Mouse (Mus musculus) right cerebral cortex, postnatal 25 days (tissue): Measurements from ENCODE around the gene Tbccd1.
A peak's percentile ranks its signal among the peaks of the same experiment; 100 is the strongest.

Source experiments
- DNase-seq: peaks from one replicate; pipeline ENCODE4 v3.0.0; 2022

Tbccd1 gene

DNA sequence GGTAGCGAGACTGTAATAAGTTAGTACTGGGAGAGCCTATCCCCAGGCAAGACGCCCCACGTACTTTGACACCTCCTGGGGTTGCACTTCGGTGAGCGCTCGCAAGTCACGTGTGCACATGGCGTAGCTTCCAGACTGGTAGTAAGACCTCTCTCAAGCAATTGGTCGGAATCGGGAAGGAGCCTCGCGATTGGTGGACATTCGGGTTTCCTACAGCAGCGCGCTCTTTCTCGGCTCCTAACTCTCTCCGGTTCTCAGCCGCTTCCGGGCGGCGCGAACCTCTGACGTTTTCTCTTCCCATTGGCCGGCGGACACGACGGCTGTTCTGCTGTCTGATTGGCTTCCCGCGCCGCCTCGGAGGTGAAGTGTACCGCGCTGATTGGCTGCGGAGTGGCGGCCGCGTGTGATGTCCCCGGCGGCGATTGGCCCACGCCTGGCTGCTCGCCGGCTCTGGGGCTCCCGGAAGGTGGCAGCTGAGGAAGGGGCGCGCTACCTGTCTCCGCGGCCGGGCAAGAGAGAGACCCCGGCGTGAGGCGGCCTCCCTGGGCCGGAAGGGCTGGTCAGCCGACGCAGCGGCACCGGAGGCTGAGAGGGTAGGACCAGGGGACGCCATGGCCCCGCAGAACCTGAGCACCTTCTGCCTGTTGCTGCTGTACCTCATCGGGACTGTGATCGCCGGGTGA is at the start of gene Tbccd1, which contains the start of gene Dnajb11:
TSS of gene Tbccd1 (minus strand) at position 239 of the 683 bp plus-strand sequence.
TSS of gene Dnajb11 (plus strand) at position 415 of the 683 bp plus-strand sequence.
- DNase-seq = peak; percentile 100

- DNase-seq = no peak
Measured at GRCm38 (mm10) chr16:22901326-22901725, 43.9 kb upstream of the Tbccd1 start.

- no peak for DNase-seq
Measured at GRCm38 (mm10) chr16:22899866-22900570, 42.5 kb upstream of the Tbccd1 start.

DNA sequence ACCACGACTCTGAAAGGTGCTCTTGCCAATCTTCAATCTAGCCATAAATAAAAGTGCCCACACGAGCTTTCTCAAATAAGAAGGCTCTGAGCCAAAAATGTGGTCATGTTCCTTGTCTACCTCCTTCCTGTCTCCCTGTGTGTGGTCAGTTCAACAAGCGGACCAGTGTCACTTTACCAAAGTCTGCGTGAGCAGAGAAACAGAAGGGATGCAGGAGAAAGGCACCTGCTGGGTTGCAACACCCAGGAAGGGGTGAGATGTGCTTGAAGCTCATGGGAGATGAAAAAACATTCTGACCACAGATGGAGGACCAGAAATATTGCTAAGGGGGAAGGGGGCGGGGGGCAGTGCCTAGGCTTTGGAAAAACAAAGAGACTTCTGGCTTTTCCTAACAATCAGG is 41.9 kb upstream of the Tbccd1 start:
- DNase-seq = no peak

DNA sequence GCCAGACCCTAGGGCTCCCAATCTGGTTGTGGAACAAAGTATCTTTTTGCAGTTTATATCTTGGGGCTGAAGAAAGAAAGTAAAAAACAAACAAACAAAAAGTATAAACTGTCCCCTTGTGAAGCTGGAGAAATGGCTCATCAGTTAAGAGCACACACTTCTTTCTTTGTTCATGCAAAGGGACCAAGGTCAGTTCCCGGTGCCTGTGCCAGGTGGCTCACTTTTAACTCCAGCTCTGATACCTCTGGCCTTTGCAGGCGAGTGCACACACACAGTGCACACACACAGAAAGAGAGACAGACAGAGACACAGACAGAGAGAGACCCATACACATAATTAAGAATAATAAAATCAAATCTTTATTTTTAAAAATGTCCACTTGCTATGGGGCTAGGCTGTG is 39.1 kb upstream of the Tbccd1 start:
- DNase-seq = no peak

- no peak for DNase-seq
Measured at GRCm38 (mm10) chr16:22894095-22894494, 36.6 kb upstream of the Tbccd1 start.

DNA sequence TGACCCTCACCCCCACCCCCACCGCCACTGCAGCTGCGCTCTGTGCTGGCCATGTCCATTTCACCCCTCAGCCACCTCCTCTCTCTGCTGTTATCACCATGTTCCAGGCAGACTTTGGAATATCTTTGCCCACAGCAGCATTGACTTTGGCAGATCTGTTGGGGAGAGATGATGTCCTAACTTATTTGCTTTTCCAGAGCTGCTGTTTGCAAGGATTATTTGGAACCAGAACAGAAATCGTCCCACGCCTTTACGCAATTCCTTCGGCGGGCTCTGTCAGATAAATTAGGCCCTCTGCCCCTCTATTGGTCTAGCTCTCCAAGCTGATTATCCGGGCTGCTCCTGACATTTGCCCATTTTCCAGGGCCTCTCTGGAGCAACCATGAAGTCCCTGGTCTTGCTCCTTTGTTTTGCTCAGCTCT is 34.3 kb upstream of the Tbccd1 start:
- DNase-seq = no peak

GRCm38 (mm10) chr16:22890683-22891510 is 33.4 kb upstream of the Tbccd1 start, which contains the start of gene Ahsg:
Gene Ahsg, plus strand, starts transcription at chr16:22891277.
- DNase-seq = no peak

DNA sequence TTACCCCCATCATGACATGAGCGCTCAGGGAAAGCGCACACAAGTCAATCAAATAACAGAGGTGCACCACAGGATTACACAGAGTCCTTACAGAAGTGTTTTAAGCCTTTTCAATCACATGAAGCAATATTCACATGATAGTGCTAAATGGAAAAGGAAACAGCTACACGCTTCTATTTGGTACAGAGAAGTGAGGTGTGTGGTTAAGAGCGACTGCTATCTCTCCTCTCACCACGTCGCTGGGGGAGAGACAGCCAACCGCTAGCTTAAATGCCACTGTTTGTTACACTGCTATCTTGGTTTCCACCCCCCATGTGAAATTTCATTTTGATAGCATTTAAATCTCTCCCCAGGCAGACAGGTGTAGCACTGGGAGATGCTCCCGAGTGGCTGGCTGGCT is 32.2 kb upstream of the Tbccd1 start:
- no peak for DNase-seq

DNA sequence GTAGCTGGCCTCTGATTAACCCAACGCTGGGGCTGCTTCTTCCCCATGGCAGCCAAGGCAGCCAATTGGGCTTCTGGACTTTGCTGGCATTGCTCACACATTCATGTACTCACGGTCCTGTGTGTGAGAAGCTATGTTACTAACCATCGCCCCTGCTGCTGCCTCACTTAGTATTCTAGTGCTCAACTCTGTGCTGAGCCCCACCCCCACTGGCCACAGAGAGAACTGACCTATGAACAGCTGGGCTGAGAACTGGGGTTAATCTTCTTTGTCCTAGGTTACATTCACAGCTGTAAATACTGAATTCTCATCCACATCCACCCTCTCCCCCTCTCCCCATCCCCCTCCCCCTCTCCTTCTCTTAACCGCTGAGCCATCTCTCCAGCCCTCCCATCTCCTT is 31.4 kb upstream of the Tbccd1 start:
- DNase-seq = no peak

GRCm38 (mm10) chr16:22886726-22887125 is 29.3 kb upstream of the Tbccd1 start:
- no peak for DNase-seq

- no peak for DNase-seq
Measured at GRCm38 (mm10) chr16:22885356-22885755, 27.9 kb upstream of the Tbccd1 start.

DNA sequence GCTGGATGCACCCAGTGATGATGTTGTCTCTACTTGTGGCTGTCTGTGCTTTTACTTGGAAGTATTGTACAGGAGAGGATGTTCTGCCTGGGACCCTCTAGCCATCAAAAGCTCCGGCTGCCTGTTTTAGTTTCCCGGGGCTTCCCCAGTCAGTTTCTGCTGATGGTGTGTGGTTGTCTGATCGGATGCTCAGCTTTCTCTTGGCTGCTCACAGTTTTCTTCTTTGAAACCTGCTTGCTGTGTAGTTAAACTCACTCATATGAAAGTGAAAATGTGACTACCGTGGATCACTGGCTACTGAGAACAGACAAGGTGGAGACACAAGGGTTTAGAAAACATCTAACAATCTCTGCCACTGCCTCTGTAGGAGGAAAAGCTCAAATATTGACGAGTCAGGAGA is 26.0 kb upstream of the Tbccd1 start:
- no peak for DNase-seq

GRCm38 (mm10) chr16:22881487-22881886 is 24.0 kb upstream of the Tbccd1 start:
- no peak for DNase-seq

- no peak for DNase-seq
Measured at GRCm38 (mm10) chr16:22880900-22881299, 23.4 kb upstream of the Tbccd1 start.

- DNase-seq = no peak
Measured at GRCm38 (mm10) chr16:22879945-22880595, 22.6 kb upstream of the Tbccd1 start.

DNA sequence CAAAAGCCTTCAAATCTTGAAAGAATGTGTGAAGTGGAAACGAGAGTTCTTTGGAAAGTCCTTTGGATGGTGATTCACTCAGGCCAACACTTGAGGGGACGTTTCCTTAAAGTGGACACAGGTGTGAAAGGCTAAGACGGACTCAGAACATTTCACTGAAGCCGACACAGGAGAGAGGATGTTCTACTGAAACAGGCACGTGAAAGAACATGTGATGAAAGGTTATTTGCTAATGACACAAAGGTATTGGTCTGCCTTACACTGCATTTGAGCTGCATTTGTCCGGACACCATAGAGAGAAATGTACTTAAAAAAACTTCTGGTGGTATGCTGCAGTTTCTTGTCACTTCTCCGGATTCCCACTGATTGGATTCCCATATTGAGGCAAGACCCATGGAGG is 21.2 kb upstream of the Tbccd1 start:
- DNase-seq = no peak

GRCm38 (mm10) chr16:22877660-22878390 is 20.4 kb upstream of the Tbccd1 start:
- DNase-seq = no peak

GRCm38 (mm10) chr16:22876218-22877043 is 19.0 kb upstream of the Tbccd1 start:
- DNase-seq = no peak

GRCm38 (mm10) chr16:22873369-22873768 is 15.9 kb upstream of the Tbccd1 start:
- no peak for DNase-seq

GRCm38 (mm10) chr16:22872397-22872796 is 14.9 kb upstream of the Tbccd1 start:
- no peak for DNase-seq
